Mouse (Mus musculus) neural tube, embryonic 11.5 days (tissue): Measurements from ENCODE around the gene Gucy2f. TPM values are rescaled to one million over a fixed set of nuclear protein-coding genes. Genes with fewer than 3 reads are reported as not detected.

Source experiments
- ATAC-seq: fragments of 200-750 bp; cut with Nextera tagmentation; 2 replicates; pipeline ENCODE4 v1.8.0; 2017; ENCODE audit warnings: moderate number of reproducible peaks, mild to moderate bottlenecking, moderate TSS enrichment, moderate library complexity; ENCODE audit not compliant: insufficient read depth, low FRiP score, low TSS enrichment
- DNase-seq: peaks from one replicate; pipeline ENCODE4 v3.0.0-alpha.2; 2015; ENCODE audit warnings: low spot score
- H3K27ac ChIP-seq: fragments of 300-500 bp; sonication (generic); 2 replicates; pipeline ENCODE4 v1.5.1; 2014; ENCODE audit warnings: low read depth, mild to moderate bottlenecking, low read length
- H3K27me3 ChIP-seq: fragments of 300-500 bp; sonication (generic); 2 replicates; pipeline ENCODE4 v1.6.1; 2014; ENCODE audit warnings: mild to moderate bottlenecking, low read length, mixed read lengths; ENCODE audit not compliant: control insufficient read depth, insufficient read depth
- H3K36me3 ChIP-seq: fragments of 300-500 bp; sonication (generic); 2 replicates; pipeline ENCODE4 v1.6.1; 2014; ENCODE audit warnings: mild to moderate bottlenecking, low read length, moderate library complexity, mixed read lengths; ENCODE audit not compliant: control insufficient read depth, insufficient read depth
- H3K4me1 ChIP-seq: fragments of 300-500 bp; sonication (generic); 2 replicates; pipeline ENCODE4 v1.6.1; 2014; ENCODE audit warnings: low read length, mixed read lengths; ENCODE audit not compliant: control insufficient read depth, insufficient read depth
- H3K4me2 ChIP-seq: fragments of 300-500 bp; sonication (generic); 2 replicates; pipeline ENCODE4 v1.6.1; 2014; ENCODE audit warnings: low read depth, mild to moderate bottlenecking, moderate library complexity
- H3K4me3 ChIP-seq: fragments of 300-500 bp; sonication (generic); 2 replicates; pipeline ENCODE4 v1.5.1; 2014; ENCODE audit warnings: low read depth, low read length
- H3K9ac ChIP-seq: fragments of 300-500 bp; sonication (generic); 2 replicates; pipeline ENCODE4 v1.6.1; 2014; ENCODE audit warnings: mild to moderate bottlenecking, low read length
- H3K9me3 ChIP-seq: fragments of 300-500 bp; sonication (generic); 2 replicates; pipeline ENCODE4 v1.6.1; 2016; ENCODE audit warnings: low read length; ENCODE audit not compliant: control insufficient read depth
- WGBS: fragments of 180-500 bp; shearing (Covaris S2); extraction: QIAGEN DNeasy Blood & Tissue Kit; methylation state at CpG from one replicate; pipeline ENCODE4 v1.1.7; 2014; 5-methylcytosine and 5-hydroxymethylcytosine counted together
- polyA plus RNA-seq: library from polyadenylated mRNA; unstranded; fragments of >200 nt; fragmentation: Nextera tagmentation; extraction: Ambion mirVana; gene quantifications from 2 replicates; pipeline ENCODE4 v1.2.1, GENCODE M21; 2014

Gucy2f gene
- polyA plus RNA-seq, 1 experiment from 2014 or later = 0.04 TPM

DNA sequence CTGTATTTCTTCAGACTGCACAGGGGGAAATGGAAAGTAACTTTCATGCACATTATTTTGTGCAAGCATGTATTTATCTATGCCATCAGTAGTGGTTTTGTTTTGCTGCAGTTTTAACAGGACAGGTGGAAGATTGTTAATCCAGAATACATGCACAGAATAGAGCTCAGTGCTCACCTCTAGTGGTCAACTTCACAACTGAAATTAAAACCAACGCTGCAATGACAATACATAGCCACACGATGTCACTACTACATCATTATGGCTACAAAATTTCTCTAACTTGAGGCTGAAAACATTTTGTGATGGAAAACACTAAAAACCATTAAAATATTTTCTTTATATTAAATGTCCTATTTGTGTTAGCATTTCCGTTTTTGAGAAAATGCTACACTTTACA lies 3.6 kb upstream of the Gucy2f start:
- WGBS = 12% methylated on average over 3 of the region's 3 CpGs
- H3K4me2 ChIP-seq = no peak overlapping the region
- H3K36me3 ChIP-seq = no peaks in the 10 kb centered on the region
- H3K27ac ChIP-seq = no peak overlapping the region
- H3K4me3 ChIP-seq = no peak overlapping the region
- no peaks in the 10 kb centered on the region for H3K4me1 ChIP-seq
- H3K27me3 ChIP-seq = no peaks in the 10 kb centered on the region
- H3K9ac ChIP-seq = no peak overlapping the region
- H3K9me3 ChIP-seq = no peaks in the 10 kb centered on the region
- ATAC-seq (peak; percentile 31; the same call in 1 of the 2 replicates), DNase-seq (no peak)

DNA sequence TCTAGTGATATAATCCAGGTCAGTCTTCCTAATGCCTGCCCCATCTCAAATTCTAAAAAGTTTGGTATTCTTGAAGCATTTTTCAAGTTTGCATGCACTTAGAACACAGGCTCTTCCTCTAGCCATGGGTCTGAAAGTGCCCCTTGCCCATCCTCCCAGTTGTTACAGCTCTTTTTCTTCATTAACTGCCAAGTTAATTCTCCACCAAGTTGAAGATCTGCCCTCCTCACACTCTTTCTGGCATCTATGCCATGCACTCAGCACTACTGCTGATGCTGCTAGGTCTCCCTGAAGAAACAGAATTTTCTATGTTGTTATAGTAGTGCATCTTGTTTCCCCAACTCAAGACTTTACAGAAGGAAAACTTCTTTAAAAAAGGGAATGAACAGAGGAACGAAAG lies 1.2 kb downstream of the Gucy2f start:
- Histone ChIP-seq H3K36me3 (no peaks in the 10 kb centered on the region), H3K9ac (no peak overlapping the region), H3K9me3 (no peaks in the 10 kb centered on the region), H3K27ac (no peak overlapping the region), H3K27me3 (no peaks in the 10 kb centered on the region), H3K4me3 (no peak overlapping the region), H3K4me2 (no peak overlapping the region), H3K4me1 (no peaks in the 10 kb centered on the region)
- ATAC-seq (no peak), DNase-seq (no peak)
- WGBS = 74% methylated on average over 1 of the region's 1 CpGs

DNA sequence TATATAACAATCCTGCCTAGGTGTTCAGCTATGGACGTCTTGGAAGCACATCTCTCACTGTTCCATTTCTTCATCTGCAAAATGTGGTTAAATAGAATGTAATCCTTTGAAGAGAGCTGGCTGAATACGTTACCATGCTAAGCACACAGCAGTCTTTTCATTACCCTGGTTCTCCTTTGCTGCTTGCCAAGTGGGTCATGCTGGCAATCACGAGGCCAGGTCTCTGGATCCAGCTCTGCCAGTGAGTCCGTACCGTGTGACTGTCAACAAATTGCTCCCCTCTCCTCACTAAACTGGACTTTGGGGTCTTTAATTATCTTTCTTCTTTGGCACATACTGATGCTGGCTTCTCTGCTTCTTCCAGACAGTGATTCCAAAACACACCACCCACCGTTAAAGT lies 2.3 kb downstream of the Gucy2f start:
- H3K27me3 ChIP-seq = no peaks in the 10 kb centered on the region
- no peak overlapping the region for H3K9ac ChIP-seq
- H3K36me3 ChIP-seq = no peaks in the 10 kb centered on the region
- no peak overlapping the region for H3K4me2 ChIP-seq
- no peaks in the 10 kb centered on the region for H3K4me1 ChIP-seq
- H3K27ac ChIP-seq = no peak overlapping the region
- DNase-seq = no peak
- H3K9me3 ChIP-seq = no peaks in the 10 kb centered on the region
- H3K4me3 ChIP-seq = no peak overlapping the region
- 78% methylated on average over 6 of the region's 6 CpGs for WGBS
- no peak for ATAC-seq

DNA sequence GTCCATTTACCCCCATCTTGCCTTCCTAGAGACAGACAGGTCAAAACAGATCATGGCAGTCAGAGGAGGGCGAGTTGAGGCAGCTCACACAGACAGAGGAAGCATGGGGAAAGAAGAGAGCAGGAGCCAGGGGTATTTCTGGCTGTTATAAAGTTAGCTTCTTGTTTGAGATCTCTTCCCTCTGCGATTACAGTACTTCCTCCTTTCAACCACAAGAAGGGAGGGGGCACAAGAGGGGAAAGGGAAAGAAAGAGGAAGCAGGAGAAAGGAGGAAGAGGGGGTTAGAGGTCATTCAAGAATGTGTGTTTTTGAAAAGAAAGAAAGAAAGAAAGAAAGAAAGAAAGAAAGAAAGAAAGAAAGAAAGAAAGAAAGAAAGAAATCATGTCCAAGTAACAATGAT lies 6.4 kb downstream of the Gucy2f start:
- Histone ChIP-seq H3K9ac (no peak overlapping the region), H3K27ac (no peak overlapping the region), H3K4me2 (no peak overlapping the region), H3K4me1 (no peaks in the 10 kb centered on the region), H3K4me3 (no peak overlapping the region), H3K27me3 (no peaks in the 10 kb centered on the region; the same call in 1 of the 2 replicates), H3K36me3 (no peaks in the 10 kb centered on the region), H3K9me3 (no peaks in the 10 kb centered on the region)
- no peak for ATAC-seq
- DNase-seq = no peak
- WGBS = 76% methylated on average over 2 of the region's 2 CpGs

DNA sequence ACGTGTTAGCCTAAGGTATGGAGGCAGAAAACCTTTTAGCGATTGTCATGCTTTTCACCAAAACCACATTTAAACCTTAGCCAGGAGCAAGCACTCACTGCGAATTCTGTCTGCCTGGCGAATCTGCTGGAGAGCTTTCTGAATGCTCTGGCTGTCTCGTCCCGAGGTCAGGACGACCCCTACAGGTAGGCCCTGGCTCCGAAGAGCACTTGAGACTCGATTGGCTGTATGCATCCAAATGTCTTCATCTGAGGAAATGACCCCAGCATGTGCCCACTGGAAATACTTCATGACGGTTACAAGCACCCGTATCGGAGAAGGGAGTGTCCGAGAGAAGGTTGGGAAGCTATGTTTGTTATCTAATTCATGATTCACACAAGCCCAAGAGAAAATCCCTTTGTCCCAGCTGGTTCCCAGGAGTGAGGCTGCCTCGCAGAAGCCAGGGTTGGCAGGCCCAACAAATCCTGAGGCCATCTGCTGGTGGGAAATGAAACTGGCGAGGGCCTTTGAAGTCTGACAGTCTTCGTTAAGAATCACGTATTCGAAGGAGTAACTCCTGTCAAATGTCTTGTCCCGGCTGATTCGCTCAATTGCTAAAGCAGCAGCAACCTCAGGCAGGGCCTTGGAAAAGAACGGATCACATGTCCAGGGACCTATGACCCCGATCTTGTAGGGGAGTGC lies 7.6 kb downstream of the Gucy2f start:
- DNase-seq = peak; percentile 56
- no peak overlapping the region for H3K4me3 ChIP-seq
- ATAC-seq = peak; percentile 79
- peak overlapping the region; percentile 4; the same call in 1 of the 2 replicates for H3K9ac ChIP-seq
- H3K4me1 ChIP-seq = no peaks in the 10 kb centered on the region
- no peak overlapping the region for H3K27ac ChIP-seq
- 38% methylated on average over 22 of the region's 22 CpGs for WGBS
- H3K27me3 ChIP-seq = no peaks in the 10 kb centered on the region; the same call in 1 of the 2 replicates
- H3K9me3 ChIP-seq = no peaks in the 10 kb centered on the region
- no peak overlapping the region for H3K4me2 ChIP-seq
- H3K36me3 ChIP-seq = no peaks in the 10 kb centered on the region

DNA sequence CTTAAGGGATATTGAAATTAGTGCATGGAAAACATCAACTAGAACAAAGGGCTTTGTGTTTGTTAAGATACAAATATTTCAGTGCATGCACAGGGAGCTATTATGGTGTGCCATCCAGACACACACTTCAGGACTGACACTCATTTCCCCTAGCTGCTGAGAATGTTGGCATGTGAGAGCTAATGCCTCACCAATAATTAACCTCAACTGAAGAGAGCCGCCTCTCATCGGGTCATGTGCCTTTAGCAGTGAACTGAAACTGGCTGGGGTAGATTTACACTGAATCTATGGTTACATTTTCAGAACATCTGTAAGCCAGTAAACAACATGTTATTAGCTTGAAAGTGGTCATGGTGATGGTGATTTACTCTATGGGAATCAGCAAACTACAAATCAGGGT lies 14.7 kb downstream of the Gucy2f start:
- no peaks in the 10 kb centered on the region for H3K36me3 ChIP-seq
- 71% methylated on average over 2 of the region's 2 CpGs for WGBS
- H3K4me1 ChIP-seq = no peaks in the 10 kb centered on the region
- no peak for ATAC-seq
- no peaks in the 10 kb centered on the region for H3K27me3 ChIP-seq
- no peak overlapping the region for H3K9ac ChIP-seq
- H3K9me3 ChIP-seq = no peaks in the 10 kb centered on the region
- H3K4me3 ChIP-seq = no peak overlapping the region
- DNase-seq = no peak
- no peak overlapping the region for H3K27ac ChIP-seq
- no peak overlapping the region for H3K4me2 ChIP-seq

DNA sequence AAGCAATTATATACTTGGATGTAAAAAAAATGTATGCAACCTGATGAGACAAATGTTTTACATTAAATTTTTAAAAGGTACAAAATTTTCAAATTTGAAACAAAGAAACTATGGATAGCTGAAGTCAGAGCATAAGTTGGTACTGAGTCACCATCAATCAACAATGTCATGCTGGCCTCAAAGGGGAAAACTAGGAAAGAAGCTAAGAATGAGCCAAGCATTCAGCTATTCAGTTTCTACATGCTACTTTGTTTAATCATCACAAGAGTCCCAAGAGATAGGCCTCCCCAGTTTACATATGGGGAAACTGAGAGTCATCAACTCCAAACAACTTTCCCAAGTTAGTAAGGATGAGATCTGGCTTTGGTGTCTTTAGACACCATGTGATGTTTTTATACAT lies 19.8 kb downstream of the Gucy2f start:
- no peak for DNase-seq
- Histone ChIP-seq H3K27me3 (no peaks in the 10 kb centered on the region), H3K9ac (no peak overlapping the region), H3K4me2 (no peak overlapping the region), H3K36me3 (no peaks in the 10 kb centered on the region), H3K4me3 (no peak overlapping the region), H3K9me3 (no peaks in the 10 kb centered on the region), H3K27ac (no peak overlapping the region), H3K4me1 (no peaks in the 10 kb centered on the region)
- ATAC-seq = no peak

DNA sequence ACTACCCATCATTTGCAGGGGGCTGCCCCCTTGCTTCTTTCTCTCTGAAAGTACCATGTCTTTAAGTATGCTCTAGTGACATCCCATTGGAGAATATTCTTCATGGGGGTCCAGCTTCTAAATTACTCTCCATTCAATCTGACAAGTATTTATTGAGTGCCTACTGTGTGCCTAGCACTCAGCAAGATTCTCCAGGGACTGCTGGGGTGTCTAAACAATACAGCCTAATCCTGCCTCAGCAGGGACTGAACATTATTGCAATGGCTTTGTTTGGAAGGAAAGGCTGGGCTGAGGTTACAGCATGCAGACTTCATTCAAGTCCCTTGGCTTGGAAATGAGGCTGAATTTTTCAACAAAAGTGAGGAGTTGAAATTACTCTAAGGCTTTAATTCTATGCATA lies 81.0 kb downstream of the Gucy2f start:
- 0 out of 2 replicates have a peak, but pooled peaks cover 3% of the 10 kb centered on the region for H3K27me3 ChIP-seq
- no peak for DNase-seq
- no peak for ATAC-seq

DNA sequence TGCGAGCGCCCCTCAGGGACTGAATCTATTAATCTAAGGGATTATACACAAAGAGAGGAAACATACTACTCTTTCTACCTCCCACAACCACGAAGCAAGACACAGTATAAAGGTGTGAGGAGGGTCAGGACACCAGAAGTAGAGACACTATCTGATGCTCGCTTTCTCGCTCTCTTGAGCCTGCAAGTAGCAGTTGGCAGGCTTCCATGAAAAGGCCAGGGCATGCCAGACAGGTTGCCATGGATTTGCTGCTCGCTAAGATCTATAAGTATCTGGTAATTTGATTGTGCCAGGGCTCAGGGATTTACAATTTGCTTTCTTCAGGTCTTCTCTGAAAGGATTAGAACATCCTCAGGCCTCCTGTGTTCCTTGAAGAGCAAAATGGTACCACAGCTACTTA lies 85.5 kb downstream of the Gucy2f start:
- H3K36me3 ChIP-seq = no peaks in the 10 kb centered on the region

More for the DNA sequence above, 81.0 kb downstream of the Gucy2f start:
- Histone ChIP-seq H3K4me2 (no peak overlapping the region), H3K9ac (no peak overlapping the region), H3K4me3 (no peak overlapping the region), H3K9me3 (no peaks in the 10 kb centered on the region), H3K27ac (no peak overlapping the region), H3K36me3 (no peaks in the 10 kb centered on the region), H3K4me1 (no peaks in the 10 kb centered on the region)

More for the DNA sequence above, 85.5 kb downstream of the Gucy2f start:
- DNase-seq = no peak
- Histone ChIP-seq H3K4me2 (no peak overlapping the region), H3K4me1 (no peaks in the 10 kb centered on the region), H3K4me3 (no peak overlapping the region), H3K27ac (no peak overlapping the region), H3K9me3 (no peaks in the 10 kb centered on the region), H3K9ac (no peak overlapping the region), H3K27me3 (0 out of 2 replicates have a peak, but pooled peaks cover 3% of the 10 kb centered on the region)
- ATAC-seq = no peak
- 72% methylated on average over 6 of the region's 6 CpGs for WGBS
